Mouse (Mus musculus): ENCODE results near the gene Tbc1d22a. TPM values are rescaled to one million over a fixed set of nuclear protein-coding genes. Genes with fewer than 3 reads are reported as not detected.

Gene Tbc1d22a
- polyA plus RNA-seq, 1 experiment from 2014 or later = 13.8 TPM

DNA sequence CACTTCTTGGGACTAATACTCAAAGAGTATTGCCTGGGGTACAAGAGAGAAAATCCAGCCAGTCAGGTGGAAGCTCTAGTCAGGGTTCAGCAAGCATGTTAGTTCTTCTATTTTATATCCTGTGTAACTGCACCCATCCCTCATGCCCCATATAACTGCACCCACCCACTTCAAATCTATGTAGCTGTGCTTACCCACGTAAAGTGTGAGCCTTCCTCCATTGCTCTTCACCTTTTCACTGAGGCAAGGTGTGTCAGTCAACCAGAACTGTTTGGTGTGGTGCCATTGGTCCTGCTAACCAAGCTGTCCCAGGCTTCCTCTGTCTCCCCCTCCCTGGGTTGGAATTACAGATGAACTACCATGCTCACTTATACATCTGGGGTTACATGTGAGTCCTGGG is 16.9 kb downstream of the Tbc1d22a start:
- no peak for ATAC-seq (replicated peaks; ENCODE audit: low FRiP score)
- WGBS = 71% methylated on average over 1 of the region's 1 CpGs

DNA sequence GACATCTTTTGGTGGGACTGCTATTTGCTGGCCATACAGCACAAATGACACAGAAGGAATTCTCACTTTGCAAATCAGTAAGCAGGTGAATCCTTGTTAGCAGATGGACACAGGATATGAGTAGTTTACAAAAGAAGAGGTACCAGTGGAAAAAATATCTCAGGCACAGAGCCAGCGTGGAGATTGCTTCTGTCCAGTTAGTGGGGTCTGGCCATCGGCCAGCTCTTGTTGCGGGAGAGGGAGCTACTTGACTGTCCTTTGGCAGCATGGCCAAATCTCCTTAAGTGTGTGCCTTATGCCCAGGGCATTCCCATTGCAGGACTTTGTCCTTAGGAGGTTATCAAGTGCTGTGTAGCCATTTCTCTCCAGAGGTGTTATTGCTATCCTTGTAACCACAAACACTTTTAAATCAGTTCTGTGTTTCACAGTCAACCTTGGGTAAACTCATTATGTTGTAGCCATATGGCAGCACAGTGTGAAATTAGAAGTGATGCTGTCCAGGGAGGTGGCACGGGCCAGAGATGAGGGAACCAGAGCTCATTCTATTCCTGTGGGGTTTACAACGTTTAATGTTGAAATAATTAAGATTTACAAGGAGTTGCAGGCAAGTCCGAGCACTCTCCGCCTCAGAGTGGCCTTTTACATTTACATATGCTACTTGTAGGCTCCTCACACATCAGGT is 17.7 kb downstream of the Tbc1d22a start:
- Histone ChIP-seq H3K4me3 (replicated peaks) (no peak overlapping the region), H3K36me3 (peaks cover 9% of the 10 kb centered on the region), H3K9ac (no peak overlapping the region), H3K27ac (no peak overlapping the region), H3K4me1 (0 out of 2 replicates have a peak, but pooled peaks cover 11% of the 10 kb centered on the region), H3K27me3 (no peaks in the 10 kb centered on the region), H3K4me2 (no peak overlapping the region), H3K9me3 (replicated peaks) (no peaks in the 10 kb centered on the region)
- ATAC-seq (replicated peaks; ENCODE audit: low FRiP score) = no peak
- WGBS = 54% methylated on average over 7 of the region's 7 CpGs

More for the DNA sequence above, 16.9 kb downstream of the Tbc1d22a start:
- H3K4me2 ChIP-seq = no peak overlapping the region
- H3K4me1 ChIP-seq = 0 out of 2 replicates have a peak, but pooled peaks cover 11% of the 10 kb centered on the region
- H3K9ac ChIP-seq = no peak overlapping the region
- peaks cover 9% of the 10 kb centered on the region for H3K36me3 ChIP-seq
- H3K27ac ChIP-seq = no peak overlapping the region
- H3K4me3 ChIP-seq (replicated peaks) = no peak overlapping the region
- no peaks in the 10 kb centered on the region for H3K9me3 ChIP-seq (replicated peaks)
- H3K27me3 ChIP-seq = no peaks in the 10 kb centered on the region

DNA sequence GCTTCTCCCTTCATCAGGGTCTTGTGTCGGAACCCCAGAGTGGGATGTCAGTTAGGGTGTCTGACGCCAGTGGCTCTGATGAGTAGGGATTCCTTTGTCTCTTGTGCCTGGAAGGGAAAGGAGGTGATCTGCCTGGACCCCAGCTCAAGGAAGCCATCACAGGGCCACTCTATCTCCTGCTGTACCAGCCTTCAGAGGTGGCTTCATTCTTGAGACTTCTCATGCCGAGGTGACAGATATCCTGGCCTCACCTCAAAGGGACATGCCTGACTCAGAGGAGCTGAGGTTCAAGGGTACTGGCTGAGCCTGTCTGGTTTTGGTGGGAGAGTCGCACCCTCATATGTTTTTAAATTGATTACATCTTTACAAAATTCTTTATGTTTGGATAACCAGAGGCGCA is 19.7 kb downstream of the Tbc1d22a start:
- H3K4me1 ChIP-seq = 0 out of 2 replicates have a peak, but pooled peaks cover 8% of the 10 kb centered on the region
- ATAC-seq (replicated peaks; ENCODE audit: low FRiP score) = no peak
- H3K4me3 ChIP-seq (replicated peaks) = no peak overlapping the region
- H3K9me3 ChIP-seq (replicated peaks) = no peaks in the 10 kb centered on the region
- H3K27me3 ChIP-seq = no peaks in the 10 kb centered on the region
- 94% methylated on average over 5 of the region's 5 CpGs for WGBS
- H3K4me2 ChIP-seq = no peak overlapping the region
- H3K27ac ChIP-seq = no peak overlapping the region
- H3K9ac ChIP-seq = no peak overlapping the region
- H3K36me3 ChIP-seq = peaks cover 16% of the 10 kb centered on the region

DNA sequence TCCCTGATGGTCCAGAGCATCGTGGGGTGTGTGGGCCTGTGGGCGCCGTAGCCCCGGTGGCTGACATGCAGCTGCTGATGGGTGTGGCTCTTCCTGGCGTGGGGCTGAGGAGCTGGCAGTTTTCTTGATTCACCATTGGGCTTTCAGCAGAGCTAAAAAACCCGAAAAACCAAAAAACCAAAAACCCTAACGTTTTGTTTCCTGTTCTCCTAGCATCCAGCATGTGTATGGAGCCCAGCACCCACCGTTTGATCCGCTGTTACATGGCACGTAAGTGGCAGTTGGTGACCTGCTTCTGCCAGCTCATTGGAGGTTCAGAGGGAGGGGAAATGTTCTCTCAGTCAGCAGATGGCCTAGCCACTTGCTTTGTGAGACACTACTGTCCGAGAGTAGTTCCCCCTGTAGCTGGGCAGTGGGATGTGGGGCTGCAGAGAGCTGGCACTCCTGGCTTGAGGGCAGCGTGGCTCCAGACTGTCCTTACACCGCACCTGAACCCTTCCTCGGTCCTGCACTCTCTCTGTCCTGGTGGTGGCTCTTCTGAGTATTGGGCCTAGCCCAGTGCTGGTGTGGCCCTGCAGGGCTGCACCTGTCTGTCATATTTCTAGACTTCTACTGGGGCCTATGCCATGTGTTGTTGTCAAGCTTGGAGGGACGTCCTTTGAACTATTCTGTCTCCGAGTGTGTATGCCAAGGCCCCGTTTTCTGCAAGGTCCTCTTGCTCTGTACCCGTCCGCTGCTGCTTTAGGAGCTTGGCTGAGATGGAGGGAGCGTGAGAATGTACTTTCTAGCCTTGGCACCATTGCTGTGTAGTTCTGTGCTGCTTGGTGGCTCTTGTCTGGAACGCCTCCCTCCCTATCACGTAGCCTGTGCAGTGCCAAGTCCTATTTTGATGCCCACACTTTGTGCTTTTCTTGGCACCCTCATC is 20.5 kb downstream of the Tbc1d22a start:
- H3K4me3 ChIP-seq (replicated peaks) = no peak overlapping the region
- H3K4me2 ChIP-seq = no peak overlapping the region
- H3K36me3 ChIP-seq = peaks cover 20% of the 10 kb centered on the region
- no peak for ATAC-seq (replicated peaks; ENCODE audit: low FRiP score)
- H3K4me1 ChIP-seq = 0 out of 2 replicates have a peak, but pooled peaks cover under 1% of the 10 kb centered on the region
- 87% methylated on average over 22 of the region's 22 CpGs for WGBS
- H3K27ac ChIP-seq = no peak overlapping the region
- no peak overlapping the region for H3K9ac ChIP-seq
- no peaks in the 10 kb centered on the region for H3K27me3 ChIP-seq
- H3K9me3 ChIP-seq (replicated peaks) = no peaks in the 10 kb centered on the region

DNA sequence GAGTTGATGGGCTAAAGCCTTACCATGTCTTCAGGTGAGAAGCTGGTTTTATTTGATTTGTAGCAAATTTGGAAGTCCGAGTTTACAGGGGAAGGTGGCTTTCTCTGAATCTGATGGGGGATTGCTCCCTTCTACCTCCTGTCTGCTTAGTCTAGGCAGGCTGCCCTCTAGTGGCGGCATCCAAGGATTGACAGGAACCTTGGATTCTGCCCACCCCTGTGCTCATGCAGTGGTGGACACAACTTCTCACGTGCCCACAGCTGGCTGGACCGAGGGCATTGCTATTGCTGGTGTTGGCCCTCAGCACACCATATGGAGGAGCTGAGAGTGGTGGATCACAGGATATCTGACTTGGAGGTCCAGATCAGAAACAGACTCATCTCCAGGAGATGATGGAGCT is 22.0 kb downstream of the Tbc1d22a start:
- Histone ChIP-seq H3K27ac (no peak overlapping the region), H3K9me3 (replicated peaks) (no peaks in the 10 kb centered on the region), H3K4me2 (no peak overlapping the region), H3K36me3 (peaks cover 29% of the 10 kb centered on the region), H3K4me1 (no peaks in the 10 kb centered on the region), H3K9ac (no peak overlapping the region), H3K4me3 (replicated peaks) (no peak overlapping the region), H3K27me3 (no peaks in the 10 kb centered on the region)
- ATAC-seq (replicated peaks; ENCODE audit: low FRiP score) = no peak
- WGBS = 41% methylated on average over 4 of the region's 4 CpGs

DNA sequence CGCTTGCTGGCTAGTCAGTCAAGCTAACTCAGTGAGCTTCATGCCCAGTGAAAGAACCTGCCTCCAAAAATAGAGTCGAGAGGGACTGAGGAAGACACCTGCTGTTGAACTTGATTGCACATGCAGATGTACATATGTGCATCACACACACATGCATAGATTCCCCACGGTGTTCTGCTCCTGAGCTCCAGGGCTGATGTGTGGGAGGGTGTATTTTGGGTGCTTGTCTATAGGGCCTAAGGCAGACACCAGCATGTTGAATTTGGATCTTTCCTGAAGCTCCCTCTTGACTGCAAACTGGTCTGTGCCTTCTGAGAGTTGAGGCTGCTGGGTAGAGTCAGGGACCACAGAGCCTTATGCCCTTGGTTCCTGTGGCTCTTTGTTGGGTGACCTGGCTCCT is 23.8 kb downstream of the Tbc1d22a start:
- no peaks in the 10 kb centered on the region for H3K27me3 ChIP-seq
- no peak overlapping the region for H3K4me3 ChIP-seq (replicated peaks)
- H3K4me2 ChIP-seq = no peak overlapping the region
- H3K4me1 ChIP-seq = no peaks in the 10 kb centered on the region
- no peak overlapping the region for H3K9ac ChIP-seq
- WGBS = 91% methylated on average over 3 of the region's 3 CpGs
- peaks cover 29% of the 10 kb centered on the region for H3K36me3 ChIP-seq
- no peaks in the 10 kb centered on the region for H3K9me3 ChIP-seq (replicated peaks)
- no peak overlapping the region for H3K27ac ChIP-seq
- ATAC-seq (replicated peaks; ENCODE audit: low FRiP score) = no peak

DNA sequence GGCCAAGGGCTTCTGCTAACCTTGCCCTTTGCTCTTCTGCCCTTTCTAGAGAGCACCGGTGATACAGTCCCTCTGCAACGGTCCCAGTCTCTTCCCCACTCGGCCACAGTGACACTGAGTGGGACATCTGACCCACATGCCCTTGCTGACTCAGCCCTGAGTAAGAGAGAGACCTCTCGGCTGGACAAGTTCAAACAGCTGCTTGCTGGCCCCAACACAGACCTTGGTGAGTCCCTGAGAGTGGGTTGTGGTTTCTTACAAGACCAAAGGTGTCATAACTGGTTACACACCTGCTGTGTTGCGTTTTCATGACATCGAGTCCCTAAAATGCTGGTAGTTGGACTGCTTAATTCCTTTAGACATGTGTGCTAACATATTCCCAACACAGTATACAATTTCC is 24.8 kb downstream of the Tbc1d22a start:
- Histone ChIP-seq H3K36me3 (peaks cover 29% of the 10 kb centered on the region), H3K4me1 (no peaks in the 10 kb centered on the region), H3K4me2 (no peak overlapping the region), H3K9ac (no peak overlapping the region), H3K9me3 (replicated peaks) (no peaks in the 10 kb centered on the region), H3K27me3 (no peaks in the 10 kb centered on the region), H3K27ac (no peak overlapping the region), H3K4me3 (replicated peaks) (no peak overlapping the region)
- 81% methylated on average over 6 of the region's 6 CpGs for WGBS
- ATAC-seq (replicated peaks; ENCODE audit: low FRiP score) = no peak

DNA sequence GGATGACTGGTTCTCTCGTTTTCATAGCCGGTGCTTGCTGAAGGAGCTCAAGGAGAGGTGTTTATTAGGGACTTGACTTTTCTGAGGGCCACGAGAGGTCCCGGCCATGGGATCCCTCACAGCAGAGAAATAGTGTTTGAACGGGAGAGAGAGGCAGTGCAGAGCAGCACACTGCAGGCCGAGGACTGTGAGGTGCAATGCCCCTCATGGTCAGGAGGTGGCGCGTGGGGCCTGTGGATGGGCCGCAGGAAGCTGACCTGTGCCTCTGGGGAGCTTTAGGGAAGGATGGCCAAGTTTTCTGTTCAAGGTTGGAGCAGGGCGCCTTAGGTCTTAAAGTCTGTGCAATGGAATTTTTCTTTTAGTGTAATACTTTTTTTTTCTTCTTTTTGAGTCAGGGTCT is 25.5 kb downstream of the Tbc1d22a start:
- H3K27me3 ChIP-seq = no peaks in the 10 kb centered on the region
- peaks cover 29% of the 10 kb centered on the region for H3K36me3 ChIP-seq
- no peaks in the 10 kb centered on the region for H3K9me3 ChIP-seq (replicated peaks)
- H3K27ac ChIP-seq = no peak overlapping the region
- H3K9ac ChIP-seq = no peak overlapping the region
- H3K4me3 ChIP-seq (replicated peaks) = no peak overlapping the region
- H3K4me1 ChIP-seq = no peaks in the 10 kb centered on the region
- ATAC-seq (replicated peaks; ENCODE audit: low FRiP score) = no peak
- no peak overlapping the region for H3K4me2 ChIP-seq
- WGBS = 35% methylated on average over 10 of the region's 10 CpGs

DNA sequence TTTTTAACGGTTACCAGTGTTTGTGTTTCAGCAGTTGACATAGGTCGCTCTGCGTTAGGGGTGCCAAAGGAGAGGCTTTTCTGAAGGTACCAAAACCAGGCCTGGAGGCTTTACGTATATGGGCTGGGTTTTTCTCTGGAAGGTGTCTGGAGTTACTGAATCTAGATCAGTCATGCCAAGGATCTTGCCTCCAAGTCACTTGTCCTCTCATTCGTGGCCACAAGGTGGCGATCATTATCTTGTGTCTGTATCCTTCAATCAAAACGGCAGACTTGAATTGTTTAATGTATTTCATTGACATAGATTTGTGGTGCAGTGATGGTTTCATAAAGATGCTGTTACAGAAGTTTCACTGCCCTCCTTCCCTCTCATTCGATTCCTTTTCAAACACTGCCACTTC is 29.4 kb downstream of the Tbc1d22a start:
- Histone ChIP-seq H3K9me3 (replicated peaks) (no peaks in the 10 kb centered on the region), H3K27ac (no peak overlapping the region), H3K4me1 (no peaks in the 10 kb centered on the region), H3K9ac (no peak overlapping the region), H3K4me3 (replicated peaks) (no peak overlapping the region), H3K36me3 (peaks cover 19% of the 10 kb centered on the region), H3K27me3 (no peaks in the 10 kb centered on the region), H3K4me2 (no peak overlapping the region)
- no peak for ATAC-seq (replicated peaks; ENCODE audit: low FRiP score)
- WGBS = 42% methylated on average over 8 of the region's 8 CpGs

DNA sequence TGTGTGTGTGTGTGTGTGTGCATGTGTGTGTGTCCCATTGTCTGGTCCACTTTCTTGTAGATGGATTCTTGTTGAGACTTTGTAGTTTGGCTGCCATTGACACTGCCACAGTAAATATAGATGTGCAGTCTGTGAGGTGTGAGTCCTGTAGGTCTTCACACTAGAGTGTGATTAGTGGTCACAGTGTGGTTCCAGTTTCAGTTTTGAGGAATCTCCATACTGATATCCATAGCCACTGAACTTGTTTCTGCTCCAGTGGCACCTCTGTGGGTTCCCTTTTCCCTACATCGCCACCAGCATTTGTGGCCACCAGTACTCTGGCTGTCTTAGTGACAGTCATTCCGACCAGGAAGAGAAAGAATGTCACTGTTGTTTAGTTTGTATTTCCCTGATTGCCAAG is 30.1 kb downstream of the Tbc1d22a start:
- no peak for ATAC-seq (replicated peaks; ENCODE audit: low FRiP score)
- WGBS = 88% methylated on average over 2 of the region's 2 CpGs

DNA sequence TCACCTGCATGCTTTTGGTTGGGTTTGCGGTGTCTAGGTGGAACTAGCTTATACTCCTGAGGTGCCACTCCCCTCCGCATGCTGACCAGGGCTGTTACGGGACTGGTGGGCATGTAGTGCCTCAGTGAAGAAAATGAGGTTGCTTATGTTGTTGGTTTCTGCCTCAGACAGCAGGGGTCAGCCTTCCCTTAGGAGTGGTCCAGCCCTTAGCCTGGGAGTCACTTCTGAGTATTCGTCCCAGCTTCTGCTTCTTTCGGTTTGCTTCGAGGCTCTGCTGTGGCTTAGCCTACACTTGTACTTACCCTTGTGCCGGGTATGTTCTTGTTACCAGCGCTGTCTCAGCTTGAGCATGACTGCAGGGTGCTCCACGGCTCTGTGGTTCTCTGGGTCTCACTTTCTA is 36.0 kb downstream of the Tbc1d22a start:
- Histone ChIP-seq H3K9ac (no peak overlapping the region), H3K36me3 (peaks cover 5% of the 10 kb centered on the region), H3K4me2 (no peak overlapping the region), H3K27me3 (no peaks in the 10 kb centered on the region), H3K9me3 (replicated peaks) (no peaks in the 10 kb centered on the region), H3K4me3 (replicated peaks) (no peak overlapping the region), H3K27ac (no peak overlapping the region), H3K4me1 (0 out of 2 replicates have a peak, but pooled peaks cover 4% of the 10 kb centered on the region)
- 0 out of 2 replicates have a peak, but pooled peaks have one; percentile 9 for ATAC-seq (replicated peaks; ENCODE audit: low FRiP score)
- WGBS = 77% methylated on average over 9 of the region's 9 CpGs

More for the DNA sequence above, 30.1 kb downstream of the Tbc1d22a start:
- Histone ChIP-seq H3K36me3 (peaks cover 15% of the 10 kb centered on the region), H3K4me3 (replicated peaks) (no peak overlapping the region), H3K27me3 (no peaks in the 10 kb centered on the region), H3K9me3 (replicated peaks) (no peaks in the 10 kb centered on the region), H3K4me1 (no peaks in the 10 kb centered on the region), H3K9ac (no peak overlapping the region), H3K4me2 (no peak overlapping the region), H3K27ac (no peak overlapping the region)

DNA sequence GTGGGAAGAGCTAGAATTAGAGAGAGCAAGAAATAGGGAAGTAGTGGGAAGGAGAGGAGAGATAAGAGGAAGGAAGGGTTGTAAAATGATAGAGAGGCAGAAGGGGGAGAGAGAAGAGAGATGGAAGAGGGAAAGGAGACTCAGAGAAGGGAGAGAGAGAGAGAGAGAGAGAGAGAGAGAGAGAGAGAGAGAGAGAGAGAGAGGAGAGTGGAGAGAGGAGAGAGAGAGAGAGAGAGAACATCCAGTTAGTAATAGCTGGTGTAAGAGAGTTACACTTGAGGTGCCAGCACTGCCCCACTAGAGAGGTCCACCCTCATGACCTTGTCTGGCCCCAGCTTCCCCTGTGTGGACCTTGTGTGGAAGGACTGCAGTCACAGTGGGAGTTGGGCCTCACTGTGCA is 37.9 kb downstream of the Tbc1d22a start:
- Histone ChIP-seq H3K4me2 (no peak overlapping the region), H3K9me3 (replicated peaks) (no peaks in the 10 kb centered on the region), H3K27me3 (no peaks in the 10 kb centered on the region), H3K36me3 (no peaks in the 10 kb centered on the region), H3K4me3 (replicated peaks) (no peak overlapping the region), H3K9ac (no peak overlapping the region), H3K4me1 (0 out of 2 replicates have a peak, but pooled peaks cover 4% of the 10 kb centered on the region), H3K27ac (no peak overlapping the region)
- ATAC-seq (replicated peaks; ENCODE audit: low FRiP score) = no peak

Data from kidney, embryonic 15.5 days (tissue).